Mouse (Mus musculus) kidney, postnatal 36 days (tissue): ENCODE measurements around the gene D630003M21Rik.

Source experiments
- DNase-seq, 2 experiments: peaks; one replicate each; pipeline ENCODE4 v3.0.0; 2021 to 2022; ENCODE audit warnings: mixed read lengths in 2 of 2

The D630003M21Rik gene

GRCm38 (mm10) chr2:158233106-158233505 lies 4.1 kb upstream of the D630003M21Rik start:
- no peak for DNase-seq

DNA sequence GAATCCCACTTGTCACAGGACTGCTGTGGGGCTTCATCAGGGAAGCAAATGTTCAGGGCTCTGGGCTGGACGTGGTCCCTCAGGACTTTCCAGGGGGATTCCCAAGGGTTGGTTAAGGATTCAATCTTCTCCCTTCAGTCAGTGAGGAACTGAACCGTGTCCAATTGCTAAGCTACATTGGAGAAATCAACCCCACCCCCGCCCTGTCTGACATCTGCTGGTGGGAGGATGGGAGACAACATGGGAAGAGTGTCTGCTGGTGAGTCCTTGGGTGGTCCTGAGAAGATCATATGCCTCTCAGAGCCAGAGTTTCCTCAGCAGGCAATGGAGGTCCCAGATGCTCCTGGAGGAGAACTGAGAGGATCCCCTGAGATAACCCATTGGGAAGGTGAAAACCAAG lies 3.4 kb upstream of the D630003M21Rik start:
- DNase-seq = no peak

- no peak for DNase-seq
Measured at GRCm38 (mm10) chr2:158231071-158231470, 2.0 kb upstream of the D630003M21Rik start.

DNA sequence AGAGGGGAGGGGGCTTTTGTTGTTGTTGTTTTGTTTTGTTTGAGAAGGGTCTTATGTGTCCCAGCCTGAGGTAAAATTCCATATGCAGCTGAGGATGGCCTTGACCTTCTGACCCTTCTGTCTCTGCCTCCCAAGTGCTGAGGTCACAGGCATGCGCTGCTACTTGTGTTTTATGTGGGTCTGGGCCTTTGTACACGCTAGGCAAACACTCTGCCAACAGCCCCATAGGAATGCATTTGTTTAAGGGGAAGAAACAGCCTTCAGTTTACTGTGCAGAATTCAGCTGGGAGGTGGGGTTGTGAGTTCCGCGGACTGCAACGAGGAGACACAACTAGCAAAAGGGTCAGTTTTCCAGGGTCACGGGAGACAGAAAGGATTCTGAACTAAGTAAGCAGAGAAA lies 1.6 kb upstream of the D630003M21Rik start:
- no peak for DNase-seq

GRCm38 (mm10) chr2:158229503-158229892 lies 476 bp upstream of the D630003M21Rik start:
- DNase-seq = no peak

- DNase-seq = peak; percentile 64 to 73
Measured at GRCm38 (mm10) chr2:158225301-158225700, 3.7 kb downstream of the D630003M21Rik start.

DNA sequence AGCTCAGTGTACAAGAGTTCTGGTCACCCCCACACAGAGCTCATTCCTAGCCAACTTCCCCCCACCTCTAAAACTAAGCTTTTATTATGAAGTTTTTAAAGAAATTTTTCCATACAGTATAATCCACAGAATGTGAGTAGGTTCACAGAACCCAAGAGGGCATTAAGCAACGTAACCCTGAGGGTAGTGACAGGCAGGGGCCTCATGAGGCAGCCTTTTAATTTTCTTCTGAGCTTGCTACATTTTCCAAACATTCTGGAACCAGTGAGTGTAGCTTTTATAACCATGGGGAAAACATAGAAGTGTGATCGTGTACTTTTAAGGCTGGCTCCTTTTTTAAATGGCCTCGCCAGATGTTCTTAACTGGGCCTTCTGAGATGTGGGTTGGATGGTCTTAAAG lies 5.5 kb downstream of the D630003M21Rik start:
- DNase-seq = no peak

DNA sequence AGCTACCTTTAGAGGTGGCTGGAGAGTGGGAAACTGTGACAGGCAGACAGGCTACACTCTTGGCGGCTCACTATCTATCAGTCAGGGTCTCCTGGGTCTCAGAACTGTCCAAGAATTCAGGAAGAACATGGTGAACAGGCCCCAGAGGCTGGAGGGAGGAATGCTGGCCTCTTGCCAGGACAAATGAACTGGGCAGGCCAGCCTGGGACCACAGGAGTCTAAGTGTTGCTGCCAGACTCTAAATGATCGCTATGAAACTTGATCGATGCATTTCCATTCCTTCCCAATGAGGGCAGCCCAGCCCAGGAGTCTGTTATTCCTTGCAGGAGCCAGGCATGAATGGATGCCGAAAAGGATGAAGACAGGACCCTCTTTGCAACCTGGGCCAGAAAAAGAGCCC lies 6.4 kb downstream of the D630003M21Rik start:
- peak in 1 of 2 experiments; percentile 51 for DNase-seq

DNA sequence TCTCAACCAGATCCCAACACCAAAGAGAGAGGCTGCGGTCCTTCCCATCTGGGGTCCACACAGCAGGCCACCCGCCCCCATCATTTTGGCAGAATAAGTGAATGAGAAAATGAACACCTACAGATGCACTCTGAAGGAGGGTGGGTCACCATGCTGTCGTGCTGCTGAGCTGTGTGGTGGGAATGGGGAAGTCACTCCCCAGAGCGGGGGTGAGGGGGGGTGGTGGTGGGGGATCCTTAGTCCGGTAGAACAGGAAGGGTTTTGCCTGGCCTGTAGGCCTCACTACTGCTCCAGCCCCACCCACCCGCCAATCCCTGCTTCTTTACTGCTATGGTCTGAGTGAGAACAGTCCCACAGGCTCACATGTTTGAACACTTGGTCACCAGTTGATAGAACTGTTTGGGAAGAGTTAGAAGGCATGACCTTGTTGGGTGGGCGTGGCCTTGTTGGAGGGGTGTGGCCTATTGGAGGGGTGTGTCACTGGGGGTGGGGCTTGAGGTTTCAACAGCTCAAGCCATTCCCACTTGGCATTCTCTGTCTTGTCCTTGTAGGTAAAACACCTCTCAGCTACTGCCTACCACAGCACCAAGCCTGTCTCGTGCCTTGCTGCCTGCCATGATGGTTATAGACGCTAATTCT lies 7.5 kb downstream of the D630003M21Rik start:
- no peak for DNase-seq

GRCm38 (mm10) chr2:158219562-158219961 lies 9.5 kb downstream of the D630003M21Rik start:
- DNase-seq = no peak

- DNase-seq = no peak
Measured at GRCm38 (mm10) chr2:158216510-158216909, 12.5 kb downstream of the D630003M21Rik start.

GRCm38 (mm10) chr2:158215283-158216117 lies 13.5 kb downstream of the D630003M21Rik start:
- peak; percentile 60 to 81 for DNase-seq

DNA sequence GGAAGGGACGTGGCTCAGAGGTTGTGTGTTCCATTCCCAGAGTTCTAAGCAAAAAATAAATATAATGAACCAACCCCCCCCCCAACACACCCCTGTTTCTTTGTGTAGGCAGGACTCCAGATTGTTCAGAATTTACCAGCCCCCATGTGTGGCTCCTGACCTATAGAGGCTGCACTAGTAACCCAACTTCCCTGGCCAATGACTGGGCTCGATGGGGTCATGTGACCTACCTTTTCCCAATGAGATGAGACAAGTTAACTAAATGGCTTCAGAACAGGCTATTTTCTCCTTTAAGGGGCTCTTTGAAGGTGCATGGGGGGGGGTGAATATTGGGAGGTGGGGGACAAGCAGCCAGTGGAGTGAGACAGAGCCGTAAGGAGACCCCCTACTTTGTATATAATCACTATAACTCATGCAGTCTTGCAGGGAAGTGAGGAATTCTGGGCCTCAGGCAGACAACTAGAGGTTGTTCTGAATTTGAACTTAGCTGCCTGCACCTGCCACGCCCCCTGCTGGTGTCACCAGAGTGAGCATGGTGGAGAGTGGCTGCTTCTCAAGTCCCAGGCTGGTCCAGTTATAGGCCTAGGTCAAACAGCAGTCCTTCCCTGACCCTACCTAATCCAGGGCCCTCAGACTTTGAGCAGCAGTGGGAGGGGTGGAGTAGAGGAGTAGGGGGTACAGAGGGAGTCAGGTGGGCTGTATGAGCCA lies 17.1 kb downstream of the D630003M21Rik start:
- DNase-seq = peak in 1 of 2 experiments; percentile 54

DNA sequence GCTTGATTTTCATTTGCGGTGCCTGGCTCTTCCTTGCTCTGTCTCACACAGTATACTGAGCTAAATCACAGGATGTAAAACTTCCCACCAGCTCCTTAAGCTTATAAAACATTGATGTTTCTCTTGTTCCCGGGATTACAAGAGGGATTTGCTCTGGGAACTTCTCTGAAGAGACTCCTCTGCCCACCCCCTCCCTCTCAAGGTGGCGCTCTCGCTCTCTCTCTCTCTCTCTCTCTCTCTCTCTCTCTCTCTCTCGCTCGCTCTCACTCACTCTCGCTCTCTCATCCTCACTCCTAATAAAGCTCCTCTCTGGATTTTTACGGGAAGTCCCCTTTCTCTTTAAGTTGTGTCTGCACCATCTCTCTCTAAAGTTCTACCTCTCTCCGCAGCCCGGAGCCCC lies 18.1 kb downstream of the D630003M21Rik start:
- no peak for DNase-seq

DNA sequence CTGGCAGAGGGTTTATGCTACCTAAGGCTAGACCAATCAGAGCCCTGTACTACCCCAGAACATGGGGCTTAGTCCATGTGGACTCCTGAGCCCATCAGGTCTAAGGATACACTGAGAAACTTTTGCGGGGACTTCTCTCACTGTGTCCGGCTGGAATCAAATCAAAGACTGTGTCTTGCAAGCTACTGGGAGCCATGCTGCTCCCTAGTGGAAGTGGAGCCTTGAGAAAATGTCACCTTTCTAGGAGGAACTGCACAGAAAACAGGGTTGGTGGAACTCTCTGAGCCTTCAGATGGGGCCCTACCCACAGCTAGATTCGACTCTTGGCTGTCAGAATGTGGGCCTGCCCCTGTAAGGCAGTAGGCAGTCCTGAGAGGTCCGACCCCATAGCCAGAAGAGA lies 18.5 kb downstream of the D630003M21Rik start:
- DNase-seq = peak in 1 of 2 experiments; percentile 81

DNA sequence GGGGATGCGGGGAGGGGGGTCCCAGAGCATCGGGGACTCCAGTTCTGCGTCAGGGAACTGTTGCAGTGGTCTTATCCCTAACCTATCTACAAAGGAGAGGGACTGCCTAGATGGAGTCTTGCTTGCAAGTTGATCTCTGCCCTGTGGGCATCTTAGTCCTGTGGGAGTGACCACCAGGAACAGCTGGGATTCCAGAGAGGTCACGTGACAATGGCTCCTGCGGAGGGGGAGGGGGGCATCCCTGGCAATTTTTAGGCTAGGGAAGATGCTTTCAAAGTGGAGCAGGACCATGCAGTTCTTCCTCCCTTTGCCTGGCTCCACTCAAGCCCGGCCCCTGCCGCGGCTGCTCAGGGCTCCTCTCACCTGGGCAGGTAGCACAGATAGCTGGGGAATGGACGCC lies 19.2 kb downstream of the D630003M21Rik start:
- peak in 1 of 2 experiments; percentile 30 for DNase-seq

- DNase-seq = peak; percentile 72 to 86
Measured at GRCm38 (mm10) chr2:158207848-158208247, 21.2 kb downstream of the D630003M21Rik start.

GRCm38 (mm10) chr2:158204114-158204513 lies 24.9 kb downstream of the D630003M21Rik start:
- DNase-seq = peak; percentile 75 to 94

DNA sequence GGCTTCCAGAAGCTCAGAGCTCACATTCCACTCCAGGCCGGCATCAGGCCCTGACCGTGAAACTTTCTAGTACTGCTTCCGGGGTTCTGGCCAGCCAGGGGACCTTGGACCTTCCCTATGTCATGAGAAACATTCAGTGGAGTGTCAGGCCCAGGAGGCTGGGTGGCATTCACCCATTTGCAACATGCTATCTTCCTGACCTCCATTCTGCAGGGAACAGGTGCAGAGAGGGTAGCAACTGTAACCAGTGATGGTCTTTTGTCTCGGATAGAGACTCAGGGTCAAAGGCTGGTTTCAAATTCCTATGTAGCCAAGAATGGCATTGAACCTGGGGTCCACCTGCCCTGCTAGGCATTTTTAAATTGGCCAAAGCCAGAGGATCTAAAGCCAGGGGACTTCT lies 25.3 kb downstream of the D630003M21Rik start:
- DNase-seq = no peak

DNA sequence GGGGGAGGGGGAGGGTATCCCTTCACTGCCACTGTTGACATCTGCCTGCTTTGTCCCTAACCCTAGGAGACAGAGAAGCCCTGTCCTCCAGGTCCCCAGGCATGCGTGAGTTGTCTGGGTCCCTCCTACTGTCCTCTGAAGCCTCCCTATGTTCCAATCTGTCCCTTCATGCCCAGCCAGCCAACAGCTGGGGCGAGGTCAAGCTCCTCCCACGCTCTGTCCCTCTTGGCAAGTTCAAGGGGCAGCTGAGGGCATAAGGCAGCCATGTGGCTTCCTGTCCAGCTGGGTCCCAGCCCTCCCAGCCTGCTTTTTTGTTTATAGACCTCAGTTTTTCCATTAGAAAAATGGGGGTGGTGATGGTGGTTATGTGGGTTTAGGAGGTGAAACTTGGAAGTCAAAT lies 29.7 kb downstream of the D630003M21Rik start:
- DNase-seq = peak; percentile 48 to 64

- DNase-seq = no peak
Measured at GRCm38 (mm10) chr2:158198861-158199260, 30.2 kb downstream of the D630003M21Rik start.

- DNase-seq = no peak
Measured at GRCm38 (mm10) chr2:158197971-158198370, 31.1 kb downstream of the D630003M21Rik start.

- peak in 1 of 2 experiments; percentile 74 for DNase-seq
Measured at GRCm38 (mm10) chr2:158194945-158195640, 33.9 kb downstream of the D630003M21Rik start.
